Mouse (Mus musculus) ES-Bruce4 (cell line): ENCODE measurements around the gene Ddx23. TPM values are rescaled to one million over a fixed set of nuclear protein-coding genes. Genes with fewer than 3 reads are reported as not detected.

Source experiments
- H3K27ac ChIP-seq: 2 replicates; pipeline ENCODE4 v1.5.1; 2012; ENCODE audit warnings: low read length, inconsistent platforms; ENCODE audit not compliant: insufficient read depth
- H3K27me3 ChIP-seq: 2 replicates; pipeline ENCODE4 v1.6.1; 2012; ENCODE audit warnings: mild to moderate bottlenecking, low read length, inconsistent platforms; ENCODE audit not compliant: control insufficient read depth, poor library complexity, insufficient read depth, severe bottlenecking
- H3K36me3 ChIP-seq: 2 replicates; pipeline ENCODE4 v1.6.1; 2012; ENCODE audit warnings: inconsistent platforms, mild to moderate bottlenecking, low read length, moderate library complexity; ENCODE audit not compliant: control insufficient read depth, poor library complexity, insufficient read depth, severe bottlenecking
- H3K4me1 ChIP-seq: one replicate; pipeline ENCODE4 v1.8.1; 2011; ENCODE audit warnings: low read length; ENCODE audit not compliant: control insufficient read depth, insufficient read depth
- H3K4me3 ChIP-seq: 2 replicates; pipeline ENCODE4 v1.5.1; 2011; ENCODE audit warnings: low read depth, mild to moderate bottlenecking, low read length
- H3K9ac ChIP-seq: 2 replicates; pipeline ENCODE4 v1.6.1; 2012; ENCODE audit warnings: low read depth, mild to moderate bottlenecking, inconsistent platforms; ENCODE audit not compliant: poor library complexity, severe bottlenecking
- H3K9me3 ChIP-seq: replicated peaks from 2 replicates; pipeline ENCODE4 v1.6.1; 2012; ENCODE audit warnings: mild to moderate bottlenecking, low read length, inconsistent platforms; ENCODE audit not compliant: control insufficient read depth, poor library complexity, insufficient read depth, severe bottlenecking
- CTCF ChIP-seq: IDR thresholded peaks from one replicate; pipeline ENCODE4 v1.8.1; 2011; ENCODE audit warnings: low read depth, low read length
- EP300 ChIP-seq: IDR thresholded peaks from 2 replicates; pipeline ENCODE4 v1.6.1; 2011; ENCODE audit warnings: low read depth, low read length; ENCODE audit not compliant: insufficient read depth
- POLR2A ChIP-seq: IDR thresholded peaks from one replicate; pipeline ENCODE4 v1.8.1; 2011; ENCODE audit warnings: low read length; ENCODE audit not compliant: insufficient read depth
- polyA plus RNA-seq: library from polyadenylated mRNA; stranded (reverse); fragments of >200 nt; gene quantifications from 2 replicates; pipeline ENCODE4 v1.2.4, GENCODE M21; 2011; ENCODE audit warnings: low read depth; ENCODE audit not compliant: missing spikeins, insufficient read depth, insufficient read length

Gene Ddx23
- polyA plus RNA-seq, 1 experiment, result 121 TPM

GRCm38 (mm10) chr15:98602191-98602881 is 60.4 kb downstream of the Ddx23 start:
- no peaks in the 10 kb centered on the region for H3K9me3 ChIP-seq
- no peak overlapping the region for H3K9ac ChIP-seq
- H3K36me3 ChIP-seq, result no peaks in the 10 kb centered on the region
- H3K4me1 ChIP-seq, result peaks cover 3% of the 10 kb centered on the region
- H3K27ac ChIP-seq, result no peak overlapping the region
- no peak overlapping the region for H3K4me3 ChIP-seq
- TF ChIP-seq EP300 (no peak), POLR2A (no peak), CTCF (no peak)
- no peaks in the 10 kb centered on the region for H3K27me3 ChIP-seq

DNA sequence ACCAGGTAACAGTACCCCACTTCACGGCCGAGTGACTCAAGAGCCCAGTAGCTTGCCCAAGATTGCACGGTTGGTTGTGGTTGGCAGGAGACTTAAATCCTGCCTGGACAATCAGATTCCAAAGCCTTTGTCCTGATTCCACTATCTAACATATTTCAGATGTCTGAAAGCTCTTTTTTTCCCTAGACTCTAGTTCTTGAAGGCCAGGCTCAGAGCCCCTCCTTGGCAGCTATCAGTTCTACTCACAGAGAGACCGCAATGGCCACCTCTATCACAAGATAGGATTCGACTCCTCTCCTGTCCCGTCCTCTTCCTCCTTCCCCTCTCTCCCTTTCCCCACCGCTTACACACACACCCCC is 60.9 kb downstream of the Ddx23 start:
- Histone ChIP-seq H3K9ac (no peak overlapping the region), H3K27ac (no peak overlapping the region), H3K4me3 (no peak overlapping the region)

GRCm38 (mm10) chr15:98600036-98600709 is 62.5 kb downstream of the Ddx23 start:
- Histone ChIP-seq H3K36me3 (no peaks in the 10 kb centered on the region), H3K9me3 (no peaks in the 10 kb centered on the region), H3K4me1 (peaks cover 3% of the 10 kb centered on the region), H3K4me3 (no peak overlapping the region), H3K27me3 (no peaks in the 10 kb centered on the region), H3K9ac (no peak overlapping the region), H3K27ac (no peak overlapping the region)
- no peak for TF ChIP-seq CTCF
- no peak for TF ChIP-seq POLR2A

More for the DNA sequence above, 60.9 kb downstream of the Ddx23 start:
- Histone ChIP-seq H3K4me1 (peaks cover 3% of the 10 kb centered on the region), H3K27me3 (no peaks in the 10 kb centered on the region), H3K9me3 (no peaks in the 10 kb centered on the region), H3K36me3 (no peaks in the 10 kb centered on the region)
- TF ChIP-seq POLR2A (no peak), EP300 (no peak), CTCF (no peak)

DNA sequence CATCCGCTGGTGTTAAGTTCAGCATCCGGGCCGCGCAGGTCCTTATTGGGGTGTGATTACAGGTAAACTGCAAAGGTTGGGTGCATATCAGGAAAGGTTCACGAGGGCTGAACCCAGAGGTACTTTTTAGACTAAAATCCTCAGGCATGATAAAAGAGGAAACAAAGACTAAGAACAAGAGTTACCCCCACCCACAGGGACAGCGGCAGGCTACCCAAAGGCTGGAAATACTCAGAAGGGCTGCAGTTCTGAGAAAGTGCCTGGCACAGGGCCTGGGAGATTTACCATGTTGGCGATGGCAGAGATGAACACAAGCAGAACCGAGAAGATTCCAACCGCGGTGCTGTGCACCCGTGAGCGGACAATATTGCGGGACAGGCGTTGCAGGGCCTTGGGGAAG is 66.1 kb downstream of the Ddx23 start:
- H3K4me3 ChIP-seq, result 0 out of 2 replicates have a peak overlapping the region, but pooled peaks have one; percentile 7
- H3K4me1 ChIP-seq, result peaks cover 3% of the 10 kb centered on the region
- H3K9ac ChIP-seq, result no peak overlapping the region
- no peak for TF ChIP-seq POLR2A
- H3K27me3 ChIP-seq, result no peaks in the 10 kb centered on the region
- H3K27ac ChIP-seq, result no peak overlapping the region
- no peaks in the 10 kb centered on the region for H3K9me3 ChIP-seq
- no peaks in the 10 kb centered on the region for H3K36me3 ChIP-seq

Other genes with a start within 250 kb of the Ddx23 start
- gene Olfr282, start 231.7 kb downstream of the Ddx23 start, polyA plus RNA-seq, result not detected in 2 replicates
- gene Olfr281, start 210.3 kb downstream of the Ddx23 start, polyA plus RNA-seq, result not detected in 2 replicates
- gene OR5BS1P, start 193.0 kb downstream of the Ddx23 start, polyA plus RNA-seq, result not detected in 2 replicates
- gene Lalba, start 180.2 kb downstream of the Ddx23 start, polyA plus RNA-seq, result not detected in 2 replicates
- 0.10 TPM in 1 of 2 replicates, not detected in the other for gene Olfr279, start 170.5 kb downstream of the Ddx23 start, polyA plus RNA-seq
- gene Kansl2, start 128.6 kb downstream of the Ddx23 start, polyA plus RNA-seq, result 116 and 119 TPM in 2 replicates
- gene Ccnt1, start 92.0 kb downstream of the Ddx23 start, polyA plus RNA-seq, result 66.8 and 73.1 TPM in 2 replicates
- gene 4930415O20Rik, start 91.9 kb downstream of the Ddx23 start, polyA plus RNA-seq, result 1.7 and 2.6 TPM in 2 replicates
- 12.5 and 12.8 TPM in 2 replicates for gene Adcy6, start 52.8 kb downstream of the Ddx23 start, polyA plus RNA-seq
- gene Cacnb3, start 32.1 kb downstream of the Ddx23 start, polyA plus RNA-seq, result 16.8 and 18.7 TPM in 2 replicates
- gene Rnd1, start 14.6 kb upstream of the Ddx23 start, polyA plus RNA-seq, result 3.4 and 3.7 TPM in 2 replicates
- 0.85 TPM in 1 of 2 replicates, not detected in the other for gene Ccdc65, start 45.3 kb upstream of the Ddx23 start, polyA plus RNA-seq
- gene Fkbp11, start 65.3 kb upstream of the Ddx23 start, polyA plus RNA-seq, result 28.2 and 30.0 TPM in 2 replicates
- gene Arf3, start 100.3 kb upstream of the Ddx23 start, polyA plus RNA-seq, result 58.4 and 59.3 TPM in 2 replicates
- gene Wnt10b, start 115.3 kb upstream of the Ddx23 start, polyA plus RNA-seq, result 1.7 and 1.8 TPM in 2 replicates
- gene Wnt1, start 127.0 kb upstream of the Ddx23 start, polyA plus RNA-seq, result not detected in 2 replicates
- gene Ddn, start 146.6 kb upstream of the Ddx23 start, polyA plus RNA-seq, result not detected in 2 replicates
- gene Prkag1, start 168.6 kb upstream of the Ddx23 start, polyA plus RNA-seq, result 51.0 and 61.0 TPM in 2 replicates
- 51.9 and 62.2 TPM in 2 replicates for gene Kmt2d, start 208.3 kb upstream of the Ddx23 start, polyA plus RNA-seq
- gene Rhebl1, start 231.6 kb upstream of the Ddx23 start, polyA plus RNA-seq, result 40.3 and 41.9 TPM in 2 replicates
- 0.40 and 0.78 TPM in 2 replicates for gene Dhh, start 235.6 kb upstream of the Ddx23 start, polyA plus RNA-seq